Mouse (Mus musculus): ENCODE data around the gene A030005K14Rik. TPM values are rescaled to one million over a fixed set of nuclear protein-coding genes. Genes with fewer than 3 reads are reported as not detected.

Gene A030005K14Rik
- polyA plus RNA-seq, 1 experiment from 2014 or later = not detected

- no peaks in the 10 kb centered on the region for H3K9me3 ChIP-seq
- no peaks in the 10 kb centered on the region for H3K4me1 ChIP-seq
- H3K4me3 ChIP-seq (replicated peaks) = no peak overlapping the region
- H3K27me3 ChIP-seq (replicated peaks) = no peaks in the 10 kb centered on the region
- WGBS = 19% methylated on average over 1 of the region's 1 CpGs
- H3K4me2 ChIP-seq = no peak overlapping the region
- H3K9ac ChIP-seq = no peak overlapping the region
- H3K36me3 ChIP-seq = no peaks in the 10 kb centered on the region
- ATAC-seq (ENCODE audit: insufficient read depth, low FRiP score, low read depth) = no peak
- no peak overlapping the region for H3K27ac ChIP-seq
Observed at GRCm38 (mm10) chr1:83031950-83032349, 27.2 kb downstream of the A030005K14Rik start.

GRCm38 (mm10) chr1:83016556-83016955 lies 42.6 kb downstream of the A030005K14Rik start:
- Histone ChIP-seq H3K27ac (no peak overlapping the region), H3K9ac (no peak overlapping the region), H3K36me3 (no peaks in the 10 kb centered on the region), H3K4me3 (replicated peaks) (no peak overlapping the region), H3K9me3 (no peaks in the 10 kb centered on the region), H3K4me1 (no peaks in the 10 kb centered on the region), H3K27me3 (replicated peaks) (no peaks in the 10 kb centered on the region), H3K4me2 (no peak overlapping the region)
- ATAC-seq (ENCODE audit: insufficient read depth, low FRiP score, low read depth) = no peak
- 62% methylated on average over 1 of the region's 1 CpGs for WGBS

- H3K27me3 ChIP-seq (replicated peaks) = no peaks in the 10 kb centered on the region
- 56% methylated on average over 10 of the region's 10 CpGs for WGBS
- H3K4me2 ChIP-seq = no peak overlapping the region
- no peak overlapping the region for H3K9ac ChIP-seq
- no peaks in the 10 kb centered on the region for H3K4me1 ChIP-seq
- H3K27ac ChIP-seq = no peak overlapping the region
- H3K9me3 ChIP-seq = no peaks in the 10 kb centered on the region
- no peak for ATAC-seq (ENCODE audit: insufficient read depth, low FRiP score, low read depth)
- no peaks in the 10 kb centered on the region for H3K36me3 ChIP-seq
- no peak overlapping the region for H3K4me3 ChIP-seq (replicated peaks)
Observed at GRCm38 (mm10) chr1:83015329-83015879, 43.8 kb downstream of the A030005K14Rik start.

- Histone ChIP-seq H3K27me3 (replicated peaks) (no peaks in the 10 kb centered on the region), H3K4me3 (replicated peaks) (no peak overlapping the region), H3K27ac (no peak overlapping the region), H3K9ac (no peak overlapping the region), H3K4me2 (no peak overlapping the region), H3K4me1 (no peaks in the 10 kb centered on the region), H3K36me3 (no peaks in the 10 kb centered on the region), H3K9me3 (no peaks in the 10 kb centered on the region)
- 78% methylated on average over 3 of the region's 3 CpGs for WGBS
- ATAC-seq (ENCODE audit: insufficient read depth, low FRiP score, low read depth) = no peak
Observed at GRCm38 (mm10) chr1:83014477-83014876, 44.7 kb downstream of the A030005K14Rik start.

Other genes starting within 250 kb of the A030005K14Rik start
- gene Agfg1, start 219.9 kb downstream of the A030005K14Rik start, polyA plus RNA-seq (2015; fragmentation: Nextera tagmentation; extraction: Ambion mirVana) = 27.0 and 27.9 TPM in 2 replicates
- gene A030005L19Rik, start 146.1 kb downstream of the A030005K14Rik start, polyA plus RNA-seq (2015; fragmentation: Nextera tagmentation; extraction: Ambion mirVana) = 0.28 TPM in 1 of 2 replicates, not detected in the other
- not detected in 2 replicates for gene A030014E15Rik, start 134.5 kb downstream of the A030005K14Rik start, polyA plus RNA-seq (2015; fragmentation: Nextera tagmentation; extraction: Ambion mirVana)
- not detected in 2 replicates for gene Gm6217, start 128.0 kb downstream of the A030005K14Rik start, polyA plus RNA-seq (2015; fragmentation: Nextera tagmentation; extraction: Ambion mirVana)
- gene A030003K21Rik, start 116.0 kb downstream of the A030005K14Rik start, polyA plus RNA-seq (2015; fragmentation: Nextera tagmentation; extraction: Ambion mirVana) = not detected in 2 replicates
- gene Gm7544, start 103.4 kb downstream of the A030005K14Rik start, polyA plus RNA-seq (2015; fragmentation: Nextera tagmentation; extraction: Ambion mirVana) = not detected in 2 replicates
- gene Gm47955, start 99.1 kb downstream of the A030005K14Rik start, polyA plus RNA-seq (2015; fragmentation: Nextera tagmentation; extraction: Ambion mirVana) = not detected in 2 replicates
- gene Gm47959, start 58.8 kb downstream of the A030005K14Rik start, polyA plus RNA-seq (2015; fragmentation: Nextera tagmentation; extraction: Ambion mirVana) = not detected in 2 replicates
- gene Slc19a3, start 20.9 kb downstream of the A030005K14Rik start, polyA plus RNA-seq (2015; fragmentation: Nextera tagmentation; extraction: Ambion mirVana) = 0.55 and 0.71 TPM in 2 replicates
- gene Krtap28-10, start 16.9 kb downstream of the A030005K14Rik start, polyA plus RNA-seq (2015; fragmentation: Nextera tagmentation; extraction: Ambion mirVana) = not detected in 2 replicates
- not detected in 2 replicates for gene Gm47969, start 14.4 kb downstream of the A030005K14Rik start, polyA plus RNA-seq (2015; fragmentation: Nextera tagmentation; extraction: Ambion mirVana)
- gene Krtap28-13, start 1.6 kb upstream of the A030005K14Rik start, polyA plus RNA-seq (2015; fragmentation: Nextera tagmentation; extraction: Ambion mirVana) = not detected in 2 replicates
- gene Ccl20, start 57.4 kb upstream of the A030005K14Rik start, polyA plus RNA-seq (2015; fragmentation: Nextera tagmentation; extraction: Ambion mirVana) = 7.2 and 8.6 TPM in 2 replicates
- 0.08 and 0.23 TPM in 2 replicates for gene Daw1, start 100.4 kb upstream of the A030005K14Rik start, polyA plus RNA-seq (2015; fragmentation: Nextera tagmentation; extraction: Ambion mirVana)